Mouse (Mus musculus) heart, embryonic 11.5 days (tissue): ENCODE results near the gene Plekho2. TPM values are rescaled to one million over a fixed set of nuclear protein-coding genes. Genes with fewer than 3 reads are reported as not detected.

Source experiments
- ATAC-seq: fragments of 200-750 bp; cut with Nextera tagmentation; replicated peaks from 2 replicates; pipeline ENCODE4 v1.8.0; 2017; ENCODE audit warnings: moderate library complexity; ENCODE audit not compliant: insufficient number of reproducible peaks, low FRiP score, low TSS enrichment
- H3K27ac ChIP-seq: fragments of 300-500 bp; sonication (generic); 2 replicates; pipeline ENCODE4 v1.5.1; 2014; ENCODE audit warnings: mild to moderate bottlenecking, low read depth, low read length
- H3K27me3 ChIP-seq: fragments of 300-500 bp; sonication (generic); 2 replicates; pipeline ENCODE4 v1.6.1; 2014; ENCODE audit warnings: mild to moderate bottlenecking, low read length, mixed read lengths; ENCODE audit not compliant: control insufficient read depth, insufficient read depth
- H3K36me3 ChIP-seq: fragments of 300-500 bp; sonication (generic); 2 replicates; pipeline ENCODE4 v1.6.1; 2014; ENCODE audit warnings: mild to moderate bottlenecking, low read length, moderate library complexity, mixed read lengths; ENCODE audit not compliant: control insufficient read depth, insufficient read depth
- H3K4me1 ChIP-seq: fragments of 300-500 bp; sonication (generic); 2 replicates; pipeline ENCODE4 v1.6.1; 2014; ENCODE audit warnings: low read length; ENCODE audit not compliant: control insufficient read depth, insufficient read depth
- H3K4me2 ChIP-seq: fragments of 300-500 bp; sonication (generic); 2 replicates; pipeline ENCODE4 v1.6.1; 2014; ENCODE audit warnings: mild to moderate bottlenecking, moderate library complexity
- H3K4me3 ChIP-seq: fragments of 300-500 bp; sonication (generic); 2 replicates; pipeline ENCODE4 v1.5.1; 2014; ENCODE audit warnings: low read depth, low read length
- H3K9ac ChIP-seq: fragments of 300-500 bp; sonication (generic); 2 replicates; pipeline ENCODE4 v1.6.1; 2014; ENCODE audit warnings: mild to moderate bottlenecking, low read depth, low read length, moderate library complexity
- H3K9me3 ChIP-seq: fragments of 300-500 bp; sonication (generic); replicated peaks from 2 replicates; pipeline ENCODE4 v1.6.1; 2016; ENCODE audit warnings: low read length; ENCODE audit not compliant: control insufficient read depth
- WGBS: fragments of 180-500 bp; shearing (Covaris S2); extraction: QIAGEN DNeasy Blood & Tissue Kit; methylation state at CpG from one replicate; pipeline ENCODE4 v1.1.7; 2014; ENCODE audit not compliant: insufficient replicate concordance; 5-methylcytosine and 5-hydroxymethylcytosine counted together
- polyA plus RNA-seq: library from polyadenylated mRNA; unstranded; fragments of >200 nt; fragmentation: Nextera tagmentation; extraction: Ambion mirVana; gene quantifications from 2 replicates; pipeline ENCODE4 v1.2.1, GENCODE M21; 2014

The Plekho2 gene
- polyA plus RNA-seq, 1 experiment from 2014 or later = 11.9 TPM

- WGBS = 79% methylated on average over 5 of the region's 5 CpGs
- no peaks in the 10 kb centered on the region for H3K36me3 ChIP-seq
- no peak overlapping the region for H3K4me2 ChIP-seq
- no peak overlapping the region for H3K9ac ChIP-seq
- H3K4me3 ChIP-seq = no peak overlapping the region
- H3K9me3 ChIP-seq = no peaks in the 10 kb centered on the region
- H3K4me1 ChIP-seq = peaks cover 39% of the 10 kb centered on the region
- H3K27me3 ChIP-seq = no peaks in the 10 kb centered on the region
- no peak overlapping the region for H3K27ac ChIP-seq
- no peak for ATAC-seq
These were observed 27.7 kb downstream of the Plekho2 start for GRCm38 (mm10) chr9:65552141-65552540.

- H3K9ac ChIP-seq = peak overlapping the region; percentile 65
- peak overlapping the region; percentile 92 for H3K27ac ChIP-seq
- H3K4me2 ChIP-seq = no peak overlapping the region
- H3K9me3 ChIP-seq = no peaks in the 10 kb centered on the region
- peaks cover 50% of the 10 kb centered on the region for H3K4me1 ChIP-seq
- H3K27me3 ChIP-seq = no peaks in the 10 kb centered on the region
- 1% methylated on average over 5 of the region's 5 CpGs for WGBS
- ATAC-seq = peak; percentile 57; the same call in 1 of the 2 replicates
- no peaks in the 10 kb centered on the region for H3K36me3 ChIP-seq
- no peak overlapping the region for H3K4me3 ChIP-seq
These were observed 28.8 kb downstream of the Plekho2 start for GRCm38 (mm10) chr9:65551035-65551434.

GRCm38 (mm10) chr9:65550079-65550831 is 29.6 kb downstream of the Plekho2 start:
- H3K27ac ChIP-seq = peak overlapping the region; percentile 92
- no peak overlapping the region for H3K4me3 ChIP-seq
- no peaks in the 10 kb centered on the region for H3K36me3 ChIP-seq
- ATAC-seq = no peak
- no peak overlapping the region for H3K4me2 ChIP-seq
- WGBS = 27% methylated on average over 7 of the region's 7 CpGs
- H3K27me3 ChIP-seq = no peaks in the 10 kb centered on the region
- H3K9me3 ChIP-seq = no peaks in the 10 kb centered on the region
- H3K4me1 ChIP-seq = peaks cover 51% of the 10 kb centered on the region
- peak overlapping the region; percentile 65 for H3K9ac ChIP-seq

- Histone ChIP-seq H3K9me3 (no peaks in the 10 kb centered on the region), H3K27ac (no peak overlapping the region), H3K9ac (no peak overlapping the region), H3K27me3 (no peaks in the 10 kb centered on the region), H3K4me1 (peaks cover 49% of the 10 kb centered on the region), H3K4me3 (no peak overlapping the region), H3K4me2 (no peak overlapping the region), H3K36me3 (no peaks in the 10 kb centered on the region)
- 75% methylated on average over 5 of the region's 5 CpGs for WGBS
- ATAC-seq = no peak
These were observed 30.2 kb downstream of the Plekho2 start for GRCm38 (mm10) chr9:65549643-65550042.

- Histone ChIP-seq H3K4me1 (peaks cover 44% of the 10 kb centered on the region), H3K9me3 (no peaks in the 10 kb centered on the region), H3K9ac (no peak overlapping the region), H3K27me3 (no peaks in the 10 kb centered on the region), H3K4me2 (no peak overlapping the region), H3K27ac (no peak overlapping the region), H3K36me3 (no peaks in the 10 kb centered on the region), H3K4me3 (no peak overlapping the region)
- no peak for ATAC-seq
- 85% methylated on average over 3 of the region's 3 CpGs for WGBS
These were observed 30.7 kb downstream of the Plekho2 start for GRCm38 (mm10) chr9:65549139-65549538.

GRCm38 (mm10) chr9:65548311-65548710 is 31.5 kb downstream of the Plekho2 start:
- H3K27ac ChIP-seq = no peak overlapping the region
- H3K9me3 ChIP-seq = no peaks in the 10 kb centered on the region
- no peak for ATAC-seq
- no peak overlapping the region for H3K4me3 ChIP-seq
- H3K4me1 ChIP-seq = peaks cover 44% of the 10 kb centered on the region
- WGBS = 80% methylated on average over 8 of the region's 8 CpGs
- no peak overlapping the region for H3K4me2 ChIP-seq
- H3K27me3 ChIP-seq = no peaks in the 10 kb centered on the region
- no peak overlapping the region for H3K9ac ChIP-seq
- no peaks in the 10 kb centered on the region for H3K36me3 ChIP-seq

GRCm38 (mm10) chr9:65547844-65548243 is 32.0 kb downstream of the Plekho2 start:
- Histone ChIP-seq H3K9ac (no peak overlapping the region), H3K27me3 (no peaks in the 10 kb centered on the region), H3K27ac (no peak overlapping the region), H3K36me3 (no peaks in the 10 kb centered on the region), H3K4me2 (no peak overlapping the region), H3K4me1 (peaks cover 44% of the 10 kb centered on the region), H3K9me3 (no peaks in the 10 kb centered on the region), H3K4me3 (no peak overlapping the region)
- 67% methylated on average over 4 of the region's 4 CpGs for WGBS
- ATAC-seq = no peak

GRCm38 (mm10) chr9:65547111-65547510 is 32.7 kb downstream of the Plekho2 start:
- Histone ChIP-seq H3K4me3 (no peak overlapping the region), H3K4me1 (peaks cover 49% of the 10 kb centered on the region), H3K9me3 (no peaks in the 10 kb centered on the region), H3K36me3 (no peaks in the 10 kb centered on the region), H3K4me2 (no peak overlapping the region), H3K27me3 (no peaks in the 10 kb centered on the region), H3K9ac (no peak overlapping the region), H3K27ac (no peak overlapping the region)
- 70% methylated on average over 5 of the region's 5 CpGs for WGBS
- ATAC-seq = no peak

GRCm38 (mm10) chr9:65546413-65546695 is 33.5 kb downstream of the Plekho2 start:
- Histone ChIP-seq H3K36me3 (no peaks in the 10 kb centered on the region), H3K9ac (no peak overlapping the region; the same call in 1 of the 2 replicates), H3K9me3 (no peaks in the 10 kb centered on the region), H3K27me3 (no peaks in the 10 kb centered on the region), H3K4me3 (no peak overlapping the region), H3K27ac (peak overlapping the region; percentile 52), H3K4me2 (no peak overlapping the region), H3K4me1 (peaks cover 54% of the 10 kb centered on the region)
- no peak for ATAC-seq
- 45% methylated on average over 4 of the region's 4 CpGs for WGBS
